Mouse (Mus musculus) lung, postnatal 0 days (tissue): ENCODE measurements around the gene Slc25a27.

Experiments
- CTCF ChIP-seq: IDR thresholded peaks from 2 replicates; pipeline ENCODE4 v1.5.1; 2016; ENCODE audit warnings: antibody characterized with exemption, mild to moderate bottlenecking
- EP300 ChIP-seq: IDR thresholded peaks from 2 replicates; pipeline ENCODE4 v1.6.1; 2016; ENCODE audit warnings: antibody characterized with exemption, mild to moderate bottlenecking, control low read depth

DNA sequence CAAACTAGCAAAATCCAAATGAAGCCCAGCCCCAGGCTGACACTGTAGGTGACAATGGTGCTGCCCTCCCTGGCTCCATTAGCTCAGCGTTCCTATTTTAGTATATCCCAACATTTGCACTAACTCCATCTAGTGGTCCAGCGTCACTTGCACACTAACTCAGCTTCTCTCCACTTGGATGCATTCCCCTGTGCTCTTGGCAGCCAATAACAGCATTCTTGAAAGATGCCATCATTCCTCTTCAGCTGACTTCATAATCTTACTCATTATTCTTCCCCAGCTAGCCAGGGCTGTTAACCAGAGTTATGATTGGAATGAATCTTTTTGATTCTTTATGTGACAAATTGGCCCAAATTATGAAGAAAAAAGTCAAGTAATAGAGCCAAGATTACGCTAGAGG is 40.2 kb upstream of the Slc25a27 start:
- peak; percentile 30; the same call in 1 of the 2 replicates for TF ChIP-seq CTCF
- TF ChIP-seq EP300, result no peak
